Mouse (Mus musculus): ENCODE results near the gene Ccdc124. TPM values are rescaled to one million over a fixed set of nuclear protein-coding genes. Genes with fewer than 3 reads are reported as not detected.

Ccdc124 gene
- polyA plus RNA-seq (2015; fragmentation: Nextera tagmentation; extraction: Ambion mirVana), result 70.9 and 76.5 TPM in 2 replicates

DNA sequence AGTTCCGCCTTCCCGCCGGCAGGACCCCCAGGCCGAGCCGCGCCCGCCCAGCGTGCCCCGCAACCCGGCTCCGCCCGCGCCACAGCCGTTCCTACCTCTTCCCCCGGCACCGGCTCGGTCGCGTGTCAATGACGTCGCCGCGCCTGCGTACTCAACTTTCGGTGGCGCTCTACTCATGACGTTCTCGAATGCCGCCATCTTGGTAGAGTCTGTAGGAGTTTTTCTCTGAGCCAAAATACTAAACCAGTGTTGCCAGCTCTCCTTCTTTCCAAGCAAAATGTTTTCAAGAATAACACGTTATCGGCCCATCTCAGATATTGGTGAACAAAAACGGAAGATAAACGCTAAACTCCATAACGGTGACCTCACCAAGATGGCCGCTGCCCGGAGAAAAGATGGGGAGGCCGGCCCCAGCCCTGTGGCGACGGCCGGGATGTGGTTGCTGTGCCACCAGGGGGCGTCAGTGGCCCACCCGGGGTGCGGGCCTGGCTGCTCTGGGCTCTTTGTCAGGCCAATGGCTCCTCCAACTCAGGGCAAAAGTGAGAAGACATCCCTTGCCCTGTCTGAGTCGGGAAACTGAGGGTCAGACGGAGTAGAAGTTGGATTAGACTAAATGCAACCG lies at the start of gene Ccdc124:
Gene Ccdc124, minus strand, starts transcription at position 572 of the 622 bp plus-strand sequence.
- H3K4me2 ChIP-seq, result peak within 1 kb of the TSS; percentile 92
- WGBS (ENCODE audit: insufficient replicate concordance), result 1% methylated on average over 46 of the region's 46 CpGs
- peak within 1 kb of the TSS; percentile 88 for H3K4me3 ChIP-seq (replicated peaks)
- peak; percentile 93 for DNase-seq
- peaks cover 51% of the 10 kb centered on the region for H3K4me1 ChIP-seq (replicated peaks)
- no peaks in the 10 kb centered on the region for H3K9me3 ChIP-seq (replicated peaks)
- peak within 1 kb of the TSS; percentile 84 for H3K9ac ChIP-seq
- H3K27ac ChIP-seq, result peak within 1 kb of the TSS; percentile 84
- ATAC-seq (ENCODE audit: low read depth), result peak; percentile 85
- no peaks in the 10 kb centered on the region for H3K27me3 ChIP-seq
- 0 out of 2 replicates have a peak, but pooled peaks cover 5% of the 10 kb centered on the region for H3K36me3 ChIP-seq

DNA sequence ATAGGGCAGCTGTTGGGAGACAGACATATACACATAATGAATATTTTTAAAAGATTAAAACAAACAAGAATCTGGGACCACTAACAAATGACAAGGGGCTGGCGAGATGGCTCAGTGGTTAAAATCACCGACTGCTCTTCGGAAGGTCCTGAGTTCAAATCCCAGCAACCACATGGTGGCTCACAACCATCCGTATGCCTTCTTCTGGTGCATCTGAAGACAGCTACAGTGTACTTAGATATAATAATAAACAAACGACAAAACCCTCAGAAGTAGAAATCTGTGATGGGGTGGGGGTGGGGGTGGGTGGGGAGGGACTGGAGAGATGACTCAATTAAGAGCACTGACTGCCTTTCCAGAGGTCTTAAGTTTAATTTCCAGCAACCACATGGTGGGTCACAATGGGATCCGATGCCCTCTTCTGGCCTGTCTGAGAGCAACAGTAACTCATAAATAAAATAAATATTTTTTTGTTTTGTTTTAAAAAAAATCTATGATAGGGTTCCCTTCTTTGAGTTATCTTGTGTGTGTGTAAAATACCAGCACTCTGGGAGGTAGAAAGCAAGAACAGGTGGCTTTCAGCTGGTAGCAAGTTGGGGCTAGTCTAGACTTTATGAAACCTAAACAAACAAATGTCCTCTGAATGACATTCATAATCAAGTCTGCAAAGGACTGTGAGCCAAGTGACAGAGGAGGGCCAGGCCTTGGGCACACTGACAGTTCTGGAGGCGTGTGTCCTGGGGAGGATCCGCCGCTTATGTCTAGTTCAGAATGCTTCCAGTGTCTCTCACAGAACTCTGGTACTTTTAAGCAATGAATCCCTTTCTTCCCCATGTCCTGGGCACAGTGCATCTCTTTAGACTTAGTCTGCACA lies 46.6 kb upstream of the Ccdc124 start:
- no peak overlapping the region for H3K4me3 ChIP-seq (replicated peaks)
- no peaks in the 10 kb centered on the region for H3K27me3 ChIP-seq
- H3K4me1 ChIP-seq (replicated peaks), result no peaks in the 10 kb centered on the region
- WGBS (ENCODE audit: insufficient replicate concordance), result 69% methylated on average over 9 of the region's 9 CpGs
- H3K27ac ChIP-seq, result no peak overlapping the region
- H3K36me3 ChIP-seq, result peaks cover 35% of the 10 kb centered on the region
- ATAC-seq (ENCODE audit: low read depth) (no peak), DNase-seq (no peak)
- no peaks in the 10 kb centered on the region for H3K9me3 ChIP-seq (replicated peaks)
- no peak overlapping the region for H3K9ac ChIP-seq
- H3K4me2 ChIP-seq, result no peak overlapping the region

DNA sequence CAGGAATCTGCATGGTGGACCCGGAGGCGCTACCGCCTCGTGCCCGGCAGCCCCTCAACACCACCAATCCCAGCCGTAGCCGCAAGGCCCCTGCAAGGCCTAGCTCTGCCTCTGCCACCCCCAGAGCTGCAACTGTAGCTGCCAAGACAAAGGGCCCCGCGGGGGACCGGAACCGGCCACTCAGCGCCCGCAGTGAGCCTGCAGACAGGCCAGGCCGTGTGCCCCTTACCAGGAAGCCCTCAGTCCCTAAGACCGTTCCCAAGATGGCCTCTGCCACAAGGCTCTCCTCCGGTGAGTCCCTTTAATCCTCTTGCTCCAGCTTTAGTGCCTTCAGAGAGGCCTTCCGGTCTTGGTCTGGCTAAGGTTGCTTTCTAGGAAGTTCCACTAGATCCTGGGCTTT lies 41.0 kb upstream of the Ccdc124 start:
- Histone ChIP-seq H3K27me3 (no peaks in the 10 kb centered on the region), H3K4me2 (no peak overlapping the region), H3K36me3 (peaks cover 84% of the 10 kb centered on the region), H3K4me1 (replicated peaks) (peaks cover 5% of the 10 kb centered on the region; the same call in 1 of the 2 replicates), H3K27ac (no peak overlapping the region), H3K9ac (no peak overlapping the region), H3K9me3 (replicated peaks) (no peaks in the 10 kb centered on the region), H3K4me3 (replicated peaks) (no peak overlapping the region)
- WGBS (ENCODE audit: insufficient replicate concordance), result 91% methylated on average over 17 of the region's 17 CpGs
- DNase-seq, result no peak
- ATAC-seq (ENCODE audit: low read depth), result no peak

DNA sequence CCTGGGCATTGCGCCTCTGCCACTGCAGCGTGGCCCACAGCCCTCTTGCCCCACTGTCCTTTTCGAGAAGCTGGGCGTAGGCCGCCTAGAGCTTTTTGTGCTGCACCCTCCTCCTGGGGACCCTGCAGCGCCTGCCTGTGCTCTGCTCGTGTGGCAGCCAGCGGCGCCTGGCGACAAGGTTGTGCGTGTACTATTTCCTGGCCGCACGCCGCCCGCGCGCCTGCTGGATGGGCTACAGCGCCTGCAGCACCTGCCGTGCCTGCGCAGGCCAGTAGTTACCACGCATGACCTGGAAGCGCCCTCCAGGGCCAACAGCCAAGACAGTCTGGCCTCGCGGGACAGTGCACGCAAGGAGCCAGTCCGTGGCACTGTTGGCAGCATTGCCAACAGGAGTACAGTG lies 39.8 kb upstream of the Ccdc124 start:
- Histone ChIP-seq H3K4me3 (replicated peaks) (no peak overlapping the region), H3K4me1 (replicated peaks) (peaks cover 9% of the 10 kb centered on the region; the same call in 1 of the 2 replicates), H3K36me3 (peaks cover 84% of the 10 kb centered on the region), H3K27ac (no peak overlapping the region), H3K9me3 (replicated peaks) (no peaks in the 10 kb centered on the region), H3K27me3 (no peaks in the 10 kb centered on the region), H3K9ac (no peak overlapping the region), H3K4me2 (no peak overlapping the region)
- no peak for ATAC-seq (ENCODE audit: low read depth)
- no peak for DNase-seq
- WGBS (ENCODE audit: insufficient replicate concordance), result 91% methylated on average over 26 of the region's 26 CpGs

DNA sequence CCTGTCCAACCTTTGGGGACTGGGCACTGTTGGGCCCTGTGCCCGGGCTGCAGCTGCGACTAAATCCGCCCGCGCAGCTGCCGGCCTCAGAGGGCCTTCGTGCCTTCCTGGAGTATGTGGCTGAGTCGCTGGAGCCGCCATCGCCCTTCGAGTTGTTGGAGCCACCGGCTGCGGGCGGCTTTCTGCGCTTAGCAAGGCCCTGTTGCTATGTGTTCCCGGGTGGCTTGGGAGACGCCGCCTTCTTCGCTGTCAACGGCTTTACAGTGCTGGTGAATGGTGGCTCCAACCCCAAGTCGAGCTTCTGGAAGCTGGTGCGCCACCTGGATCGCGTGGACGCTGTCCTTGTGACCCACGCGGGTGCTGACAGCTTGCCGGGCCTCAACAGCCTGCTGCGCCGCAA lies 39.2 kb upstream of the Ccdc124 start:
- Histone ChIP-seq H3K4me2 (no peak overlapping the region), H3K9ac (no peak overlapping the region), H3K9me3 (replicated peaks) (no peaks in the 10 kb centered on the region), H3K27ac (no peak overlapping the region), H3K36me3 (peaks cover 82% of the 10 kb centered on the region), H3K4me3 (replicated peaks) (no peak overlapping the region), H3K4me1 (replicated peaks) (peaks cover 12% of the 10 kb centered on the region), H3K27me3 (no peaks in the 10 kb centered on the region)
- DNase-seq (no peak), ATAC-seq (ENCODE audit: low read depth) (no peak)
- WGBS (ENCODE audit: insufficient replicate concordance), result 92% methylated on average over 30 of the region's 30 CpGs

DNA sequence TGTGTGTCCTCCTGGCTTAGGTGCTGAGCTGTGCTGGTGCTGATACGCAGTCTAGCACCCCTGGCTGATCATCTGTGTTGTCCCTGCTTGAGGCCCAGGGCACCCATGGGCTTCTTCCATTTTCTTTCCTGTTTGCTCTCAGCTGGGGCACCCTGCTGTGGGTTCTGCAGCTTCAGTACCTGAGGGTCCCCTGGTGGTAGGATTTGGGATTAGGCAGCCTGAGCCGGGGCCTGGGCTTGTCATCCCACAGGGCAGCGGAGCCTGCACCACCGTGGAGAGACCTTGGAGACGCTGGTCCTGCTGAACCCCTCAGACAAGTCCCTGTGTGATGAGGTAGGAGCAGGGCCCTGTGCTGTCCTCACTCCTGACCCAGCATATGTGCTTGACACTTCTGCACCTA lies 37.9 kb upstream of the Ccdc124 start:
- H3K4me1 ChIP-seq (replicated peaks), result peaks cover 25% of the 10 kb centered on the region
- no peak overlapping the region for H3K4me3 ChIP-seq (replicated peaks)
- no peaks in the 10 kb centered on the region for H3K9me3 ChIP-seq (replicated peaks)
- no peak overlapping the region for H3K9ac ChIP-seq
- H3K36me3 ChIP-seq, result peaks cover 68% of the 10 kb centered on the region
- 77% methylated on average over 5 of the region's 5 CpGs for WGBS (ENCODE audit: insufficient replicate concordance)
- no peaks in the 10 kb centered on the region for H3K27me3 ChIP-seq
- no peak overlapping the region for H3K4me2 ChIP-seq
- DNase-seq, result no peak
- ATAC-seq (ENCODE audit: low read depth), result no peak
- H3K27ac ChIP-seq, result no peak overlapping the region

DNA sequence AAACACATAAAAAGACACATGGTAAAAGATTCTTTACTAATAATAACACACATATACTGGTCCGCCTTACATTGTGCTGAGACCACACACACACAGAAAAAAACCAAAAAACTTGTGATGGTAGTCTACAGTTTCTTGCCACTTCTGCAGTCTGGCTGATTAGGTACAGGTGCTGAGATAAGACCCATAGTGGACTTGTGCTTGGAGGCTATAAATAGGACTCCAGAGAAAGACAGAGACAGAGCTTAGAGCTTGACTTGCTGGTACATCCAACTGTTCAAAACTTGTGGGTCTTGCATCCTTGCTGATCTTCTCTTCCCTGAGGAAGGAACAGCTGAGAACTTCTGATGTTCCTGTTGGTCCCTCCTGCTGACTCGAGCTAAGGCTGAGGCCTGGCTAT lies 33.8 kb upstream of the Ccdc124 start:
- H3K4me3 ChIP-seq (replicated peaks), result peak overlapping the region; percentile 80; the same call in 1 of the 2 replicates
- DNase-seq (no peak), ATAC-seq (ENCODE audit: low read depth) (no peak)
- H3K27me3 ChIP-seq, result no peaks in the 10 kb centered on the region
- peak overlapping the region; percentile 89; the same call in 1 of the 2 replicates for H3K9ac ChIP-seq
- H3K36me3 ChIP-seq, result peaks cover 27% of the 10 kb centered on the region
- 31% methylated on average over 2 of the region's 2 CpGs for WGBS (ENCODE audit: insufficient replicate concordance)
- H3K4me2 ChIP-seq, result peak overlapping the region; percentile 97
- peaks cover 49% of the 10 kb centered on the region for H3K4me1 ChIP-seq (replicated peaks)
- H3K27ac ChIP-seq, result no peak overlapping the region
- H3K9me3 ChIP-seq (replicated peaks), result no peaks in the 10 kb centered on the region

DNA sequence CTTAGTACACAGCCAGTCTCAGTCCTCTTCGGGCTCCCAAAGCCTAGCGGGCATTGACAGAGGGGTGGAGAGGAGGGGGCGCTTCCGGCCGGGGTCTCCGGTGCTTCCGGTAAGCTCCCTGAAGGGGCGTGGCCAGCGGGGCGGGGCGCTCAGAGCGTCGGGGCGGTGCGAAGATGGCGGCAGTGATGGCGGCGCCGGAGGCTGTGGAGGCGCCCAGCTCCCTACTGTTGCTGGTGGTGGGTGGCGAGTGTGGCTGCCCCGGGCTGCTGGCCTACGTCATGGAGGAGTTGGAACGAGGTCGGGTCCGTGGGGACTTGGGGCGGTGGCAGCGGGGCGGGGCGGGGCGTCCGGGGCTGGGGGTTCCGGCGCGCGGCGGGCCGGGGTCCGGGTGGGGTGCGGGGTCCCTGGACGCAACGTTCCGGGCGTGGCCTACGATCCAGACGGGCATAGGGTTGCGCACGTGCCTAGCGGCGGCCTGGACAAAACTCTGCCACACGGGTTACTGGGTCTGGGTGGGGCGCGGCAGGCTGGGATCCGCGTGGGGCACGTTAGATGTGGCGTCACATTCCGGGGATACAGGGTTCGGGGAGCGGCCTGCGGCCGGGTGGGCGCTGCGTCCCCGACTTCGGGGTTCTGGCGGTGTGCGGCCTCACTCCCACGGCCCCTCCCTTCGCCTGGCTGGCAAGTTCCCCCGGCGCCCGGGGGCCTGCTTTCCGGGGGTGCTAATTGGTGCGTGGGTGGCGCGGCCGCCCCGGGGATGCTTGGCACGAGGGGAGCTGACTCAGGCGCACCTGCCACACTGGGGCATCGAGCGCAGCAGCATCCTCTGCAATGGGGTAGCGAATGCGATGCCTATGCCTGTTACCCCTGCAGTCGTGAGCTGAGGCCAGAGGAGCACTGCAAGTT lies 32.3 kb upstream of the Ccdc124 start, which contains the start of gene Map1s:
Gene Map1s, plus strand, starts transcription at position 102 of the 906 bp plus-strand sequence.
- ATAC-seq (ENCODE audit: low read depth) (peak; percentile 76), DNase-seq (peak; percentile 67)
- WGBS (ENCODE audit: insufficient replicate concordance), result under 1% methylated on average over 73 of the region's 86 CpGs

DNA sequence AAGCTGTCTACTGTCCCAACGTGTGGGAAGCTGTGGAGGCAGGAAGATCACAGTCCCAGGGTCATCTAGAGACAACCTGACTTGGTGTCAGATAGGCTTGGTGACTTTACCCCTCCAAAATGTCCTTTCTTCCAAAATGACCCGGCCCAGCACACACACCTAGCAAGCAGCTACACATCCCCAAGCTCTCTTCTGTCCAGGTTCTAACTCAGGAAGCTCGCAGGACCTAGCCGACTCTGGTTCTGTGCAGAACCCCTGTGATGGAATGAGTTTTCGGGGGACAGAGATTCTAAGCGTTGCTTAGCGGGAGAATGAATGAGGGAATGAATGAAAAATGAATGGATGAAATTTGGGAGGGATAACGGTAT lies 31.7 kb upstream of the Ccdc124 start:
- no peak for ATAC-seq (ENCODE audit: low read depth)

More for the DNA sequence above, 32.3 kb upstream of the Ccdc124 start, which contains the start of gene Map1s:
- Histone ChIP-seq H3K9ac (peak within 1 kb of the TSS; percentile 89), H3K36me3 (peaks cover 13% of the 10 kb centered on the region), H3K27ac (peak within 1 kb of the TSS; percentile 83), H3K27me3 (no peaks in the 10 kb centered on the region), H3K9me3 (replicated peaks) (no peaks in the 10 kb centered on the region), H3K4me3 (replicated peaks) (peak within 1 kb of the TSS; percentile 80), H3K4me2 (peak within 1 kb of the TSS; percentile 97), H3K4me1 (replicated peaks) (peaks cover 49% of the 10 kb centered on the region)

DNA sequence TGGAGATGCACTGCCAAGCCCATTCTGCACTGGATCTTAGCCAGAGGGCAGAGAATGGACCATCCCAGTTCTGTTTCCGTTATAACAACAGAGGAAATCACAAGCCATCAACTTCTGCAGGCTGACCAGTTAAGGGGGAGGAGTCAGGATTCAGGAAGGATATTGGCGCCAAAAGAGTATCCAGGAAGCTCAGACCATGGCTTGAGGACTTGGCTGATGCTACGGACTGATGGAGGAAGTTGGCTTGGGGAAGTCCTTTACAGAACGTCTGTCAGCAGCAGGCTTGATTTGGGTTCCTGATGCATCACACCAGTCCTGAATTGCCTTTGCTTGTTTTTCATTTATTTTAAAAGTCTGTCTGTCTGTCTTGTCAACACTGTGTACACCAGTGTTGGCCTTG lies 30.8 kb upstream of the Ccdc124 start:
- ATAC-seq (ENCODE audit: low read depth), result no peak
- Histone ChIP-seq H3K36me3 (peaks cover 5% of the 10 kb centered on the region; the same call in 1 of the 2 replicates), H3K4me1 (replicated peaks) (peaks cover 43% of the 10 kb centered on the region), H3K4me2 (no peak overlapping the region), H3K27me3 (no peaks in the 10 kb centered on the region), H3K9ac (no peak overlapping the region), H3K27ac (no peak overlapping the region), H3K9me3 (replicated peaks) (no peaks in the 10 kb centered on the region), H3K4me3 (replicated peaks) (no peak overlapping the region)
- no peak for DNase-seq
- WGBS (ENCODE audit: insufficient replicate concordance), result 27% methylated on average over 4 of the region's 4 CpGs

More for the DNA sequence above, 31.7 kb upstream of the Ccdc124 start:
- Histone ChIP-seq H3K4me1 (replicated peaks) (peaks cover 44% of the 10 kb centered on the region), H3K27ac (peak overlapping the region; percentile 83), H3K4me2 (peak overlapping the region; percentile 97), H3K27me3 (no peaks in the 10 kb centered on the region), H3K4me3 (replicated peaks) (peak overlapping the region; percentile 80), H3K9ac (peak overlapping the region; percentile 89), H3K9me3 (replicated peaks) (no peaks in the 10 kb centered on the region), H3K36me3 (peaks cover 7% of the 10 kb centered on the region; the same call in 1 of the 2 replicates)
- no peak for DNase-seq
- WGBS (ENCODE audit: insufficient replicate concordance), result 6% methylated on average over 8 of the region's 8 CpGs

DNA sequence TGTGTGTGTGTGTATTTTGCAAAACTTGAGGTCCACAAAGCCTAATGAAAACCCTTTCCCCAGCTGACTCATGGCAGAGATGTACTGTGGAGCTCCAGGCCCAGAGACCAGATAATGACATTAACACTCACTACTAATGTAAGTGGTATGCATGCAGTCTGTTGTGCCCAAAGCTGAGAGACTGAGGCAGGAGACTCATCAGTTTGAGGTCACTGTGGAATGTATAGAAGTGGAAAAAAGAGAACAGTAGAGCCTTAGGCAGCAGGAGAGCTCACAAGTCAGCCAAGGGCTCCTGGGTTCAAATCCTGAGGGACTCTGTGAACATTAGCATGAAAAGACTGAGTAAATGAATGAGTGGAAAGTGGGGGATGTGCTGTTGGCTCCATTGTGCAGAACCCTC lies 29.8 kb upstream of the Ccdc124 start:
- H3K4me1 ChIP-seq (replicated peaks), result peaks cover 45% of the 10 kb centered on the region
- H3K27me3 ChIP-seq, result no peaks in the 10 kb centered on the region
- no peaks in the 10 kb centered on the region for H3K9me3 ChIP-seq (replicated peaks)
- H3K4me3 ChIP-seq (replicated peaks), result no peak overlapping the region
- H3K9ac ChIP-seq, result no peak overlapping the region
- no peak overlapping the region for H3K4me2 ChIP-seq
- no peaks in the 10 kb centered on the region for H3K36me3 ChIP-seq
- no peak for DNase-seq
- ATAC-seq (ENCODE audit: low read depth), result no peak
- H3K27ac ChIP-seq, result no peak overlapping the region
